Mouse (Mus musculus): Measurements from ENCODE around the gene Rarg. TPM values are rescaled to one million over a fixed set of nuclear protein-coding genes. Genes with fewer than 3 reads are reported as not detected.

Rarg gene
- polyA plus RNA-seq, 1 experiment from 2014 or later = 8.9 TPM

DNA sequence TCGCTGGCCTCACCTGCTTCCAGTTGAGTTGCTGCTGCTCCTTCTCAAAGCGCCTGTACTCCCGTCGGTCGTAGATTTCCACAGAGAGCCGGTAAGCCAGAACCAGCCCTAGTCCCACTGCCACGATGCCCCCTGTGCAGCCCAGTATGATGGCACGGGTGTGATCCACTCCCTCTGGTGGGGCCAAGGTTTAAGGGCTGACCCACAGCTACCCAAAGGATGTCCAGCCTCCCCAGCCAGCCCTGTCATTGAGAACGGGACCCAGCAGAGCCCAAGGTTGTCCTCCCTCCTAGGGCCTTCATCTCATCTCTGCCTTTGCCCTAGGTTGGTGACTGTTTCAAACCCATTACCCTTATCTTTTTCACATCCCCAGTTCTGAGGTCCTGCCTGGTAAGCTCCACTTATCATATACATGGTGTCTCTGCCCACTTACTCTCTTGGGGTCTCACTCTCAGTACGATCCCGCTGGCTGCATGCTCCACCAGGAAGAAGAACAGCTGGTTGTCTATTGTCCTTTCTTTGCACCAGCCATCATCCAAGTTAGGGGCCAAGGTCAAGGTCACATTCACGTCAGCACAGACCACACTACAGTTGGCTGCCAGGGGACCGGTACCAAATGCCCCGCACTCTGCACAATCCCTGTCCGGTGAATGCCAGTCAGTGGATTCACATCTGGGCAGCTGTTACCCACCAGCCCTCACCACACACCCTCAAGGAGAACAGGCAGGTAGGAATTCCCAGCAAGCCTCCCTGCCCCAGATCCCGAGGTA lies 40.7 kb downstream of the Rarg start:
- H3K4me3 ChIP-seq (ENCODE audit: low read length) = no peak overlapping the region
- no peak for ATAC-seq (replicated peaks; ENCODE audit: extremely low read depth, insufficient read depth, low FRiP score)
- no peak overlapping the region for H3K9ac ChIP-seq (ENCODE audit: low read length)
- H3K4me2 ChIP-seq (ENCODE audit: low read depth, low read length) = no peak overlapping the region
- H3K9me3 ChIP-seq (replicated peaks; ENCODE audit: control insufficient read depth, low read length) = no peaks in the 10 kb centered on the region
- H3K4me1 ChIP-seq (ENCODE audit: control insufficient read depth, insufficient read depth, low read length) = no peaks in the 10 kb centered on the region
- no peaks in the 10 kb centered on the region for H3K27me3 ChIP-seq (ENCODE audit: control insufficient read depth, insufficient read depth, low read length)
- H3K27ac ChIP-seq (ENCODE audit: low read length) = no peak overlapping the region
- 76% methylated on average over 16 of the region's 16 CpGs for WGBS
- H3K36me3 ChIP-seq (ENCODE audit: control insufficient read depth, insufficient read depth) = peaks cover 20% of the 10 kb centered on the region

DNA sequence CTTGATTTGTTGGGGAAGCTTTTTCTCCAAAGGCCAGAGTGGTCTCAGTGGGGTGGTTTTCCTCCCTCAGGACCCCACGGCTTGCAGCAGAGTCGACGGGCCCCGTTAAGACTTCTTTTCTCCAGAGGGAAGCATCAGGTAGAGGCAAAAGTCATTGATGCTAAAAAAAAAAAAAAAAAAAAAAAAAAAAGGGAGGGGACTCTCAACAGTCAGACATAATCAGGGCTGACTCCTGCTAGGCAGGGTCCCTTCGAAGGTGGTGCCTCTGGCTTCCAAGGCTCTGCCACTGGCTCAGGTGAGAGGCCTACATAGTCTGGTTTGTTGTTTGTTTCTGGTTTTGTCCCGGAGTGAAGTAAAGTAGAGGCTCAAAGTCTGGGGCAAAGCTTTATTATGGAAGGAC lies 41.7 kb downstream of the Rarg start:
- 79% methylated on average over 6 of the region's 6 CpGs for WGBS
- H3K9me3 ChIP-seq (replicated peaks; ENCODE audit: control insufficient read depth, low read length) = no peaks in the 10 kb centered on the region
- ATAC-seq (replicated peaks; ENCODE audit: extremely low read depth, insufficient read depth, low FRiP score) = no peak
- H3K4me1 ChIP-seq (ENCODE audit: control insufficient read depth, insufficient read depth, low read length) = no peaks in the 10 kb centered on the region
- no peak overlapping the region for H3K4me3 ChIP-seq (ENCODE audit: low read length)
- H3K4me2 ChIP-seq (ENCODE audit: low read depth, low read length) = no peak overlapping the region
- no peak overlapping the region for H3K9ac ChIP-seq (ENCODE audit: low read length)
- peaks cover 21% of the 10 kb centered on the region for H3K36me3 ChIP-seq (ENCODE audit: control insufficient read depth, insufficient read depth)
- H3K27me3 ChIP-seq (ENCODE audit: control insufficient read depth, insufficient read depth, low read length) = no peaks in the 10 kb centered on the region
- H3K27ac ChIP-seq (ENCODE audit: low read length) = no peak overlapping the region

DNA sequence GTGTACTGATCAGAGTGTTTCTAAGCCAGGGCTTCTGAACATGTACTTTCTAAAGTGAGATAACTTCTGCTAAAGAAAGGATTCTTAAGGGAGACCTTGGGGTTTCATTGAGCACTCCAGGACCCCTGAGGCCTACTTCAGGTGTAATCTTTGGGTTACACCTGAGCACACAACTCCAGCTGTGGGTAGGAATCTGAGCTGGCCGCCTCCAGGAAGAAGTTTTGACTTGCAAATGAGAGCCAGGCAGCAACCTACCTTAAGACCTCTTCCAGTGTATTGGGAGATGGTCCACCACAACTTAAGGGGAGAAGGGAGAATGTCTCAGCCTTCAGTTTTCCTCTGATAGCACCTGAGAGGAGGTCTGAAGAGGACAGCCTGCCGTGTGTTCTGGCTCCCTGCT lies 43.2 kb downstream of the Rarg start:
- H3K27ac ChIP-seq (ENCODE audit: low read length) = no peak overlapping the region
- H3K36me3 ChIP-seq (ENCODE audit: control insufficient read depth, insufficient read depth) = peaks cover 34% of the 10 kb centered on the region
- no peaks in the 10 kb centered on the region for H3K4me1 ChIP-seq (ENCODE audit: control insufficient read depth, insufficient read depth, low read length)
- H3K9ac ChIP-seq (ENCODE audit: low read length) = no peak overlapping the region
- no peak for ATAC-seq (replicated peaks; ENCODE audit: extremely low read depth, insufficient read depth, low FRiP score)
- H3K27me3 ChIP-seq (ENCODE audit: control insufficient read depth, insufficient read depth, low read length) = no peaks in the 10 kb centered on the region
- no peaks in the 10 kb centered on the region for H3K9me3 ChIP-seq (replicated peaks; ENCODE audit: control insufficient read depth, low read length)
- H3K4me3 ChIP-seq (ENCODE audit: low read length) = no peak overlapping the region
- H3K4me2 ChIP-seq (ENCODE audit: low read depth, low read length) = no peak overlapping the region
- WGBS = 43% methylated on average over 2 of the region's 2 CpGs

DNA sequence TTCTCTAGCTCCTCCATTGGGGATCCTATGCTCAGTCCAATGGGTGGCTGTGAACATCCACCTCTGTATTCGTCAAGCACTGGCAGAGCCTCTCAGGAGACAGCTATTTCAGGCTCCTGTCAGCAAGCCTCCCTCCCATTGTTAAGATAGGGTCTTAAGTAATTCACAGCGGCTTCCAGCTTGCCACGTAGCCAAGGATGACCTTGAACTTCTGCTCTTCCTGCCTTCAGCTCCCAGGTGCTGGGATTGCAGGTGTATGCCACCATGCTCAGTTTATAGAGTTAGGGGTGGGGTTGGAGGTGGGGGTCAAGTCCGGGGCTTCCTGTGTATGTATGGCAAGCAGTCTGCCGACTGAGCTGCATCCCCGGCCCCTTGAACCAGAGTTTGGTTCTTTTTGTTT lies 45.4 kb downstream of the Rarg start:
- Histone ChIP-seq H3K4me2 (ENCODE audit: low read depth, low read length) (no peak overlapping the region), H3K27ac (ENCODE audit: low read length) (no peak overlapping the region), H3K4me1 (ENCODE audit: control insufficient read depth, insufficient read depth, low read length) (0 out of 2 replicates have a peak, but pooled peaks cover 2% of the 10 kb centered on the region), H3K9ac (ENCODE audit: low read length) (no peak overlapping the region), H3K27me3 (ENCODE audit: control insufficient read depth, insufficient read depth, low read length) (no peaks in the 10 kb centered on the region), H3K4me3 (ENCODE audit: low read length) (no peak overlapping the region), H3K36me3 (ENCODE audit: control insufficient read depth, insufficient read depth) (peaks cover 53% of the 10 kb centered on the region), H3K9me3 (replicated peaks; ENCODE audit: control insufficient read depth, low read length) (no peaks in the 10 kb centered on the region)
- 55% methylated on average over 6 of the region's 6 CpGs for WGBS
- ATAC-seq (replicated peaks; ENCODE audit: extremely low read depth, insufficient read depth, low FRiP score) = no peak

GRCm38 (mm10) chr15:102210816-102211215 lies 46.5 kb downstream of the Rarg start:
- H3K9ac ChIP-seq (ENCODE audit: low read length) = no peak overlapping the region
- H3K27ac ChIP-seq (ENCODE audit: low read length) = no peak overlapping the region
- peaks cover 58% of the 10 kb centered on the region for H3K36me3 ChIP-seq (ENCODE audit: control insufficient read depth, insufficient read depth)
- no peak for ATAC-seq (replicated peaks; ENCODE audit: extremely low read depth, insufficient read depth, low FRiP score)
- H3K4me2 ChIP-seq (ENCODE audit: low read depth, low read length) = no peak overlapping the region
- H3K9me3 ChIP-seq (replicated peaks; ENCODE audit: control insufficient read depth, low read length) = no peaks in the 10 kb centered on the region
- no peak overlapping the region for H3K4me3 ChIP-seq (ENCODE audit: low read length)
- H3K27me3 ChIP-seq (ENCODE audit: control insufficient read depth, insufficient read depth, low read length) = no peaks in the 10 kb centered on the region
- H3K4me1 ChIP-seq (ENCODE audit: control insufficient read depth, insufficient read depth, low read length) = peaks cover 7% of the 10 kb centered on the region
- WGBS = 94% methylated on average over 4 of the region's 4 CpGs

GRCm38 (mm10) chr15:102209114-102209513 lies 48.2 kb downstream of the Rarg start:
- Histone ChIP-seq H3K27ac (ENCODE audit: low read length) (no peak overlapping the region), H3K4me3 (ENCODE audit: low read length) (no peak overlapping the region), H3K9ac (ENCODE audit: low read length) (no peak overlapping the region), H3K9me3 (replicated peaks; ENCODE audit: control insufficient read depth, low read length) (no peaks in the 10 kb centered on the region), H3K4me1 (ENCODE audit: control insufficient read depth, insufficient read depth, low read length) (peaks cover 23% of the 10 kb centered on the region), H3K4me2 (ENCODE audit: low read depth, low read length) (no peak overlapping the region), H3K36me3 (ENCODE audit: control insufficient read depth, insufficient read depth) (peaks cover 55% of the 10 kb centered on the region), H3K27me3 (ENCODE audit: control insufficient read depth, insufficient read depth, low read length) (no peaks in the 10 kb centered on the region)
- no peak for ATAC-seq (replicated peaks; ENCODE audit: extremely low read depth, insufficient read depth, low FRiP score)
- 88% methylated on average over 8 of the region's 8 CpGs for WGBS

GRCm38 (mm10) chr15:102208092-102208561 lies 49.2 kb downstream of the Rarg start:
- ATAC-seq (replicated peaks; ENCODE audit: extremely low read depth, insufficient read depth, low FRiP score) = no peak
- no peak overlapping the region for H3K4me3 ChIP-seq (ENCODE audit: low read length)
- H3K27me3 ChIP-seq (ENCODE audit: control insufficient read depth, insufficient read depth, low read length) = no peaks in the 10 kb centered on the region
- no peak overlapping the region for H3K9ac ChIP-seq (ENCODE audit: low read length)
- peaks cover 49% of the 10 kb centered on the region for H3K36me3 ChIP-seq (ENCODE audit: control insufficient read depth, insufficient read depth)
- no peak overlapping the region for H3K4me2 ChIP-seq (ENCODE audit: low read depth, low read length)
- H3K27ac ChIP-seq (ENCODE audit: low read length) = no peak overlapping the region
- peaks cover 23% of the 10 kb centered on the region for H3K4me1 ChIP-seq (ENCODE audit: control insufficient read depth, insufficient read depth, low read length)
- no peaks in the 10 kb centered on the region for H3K9me3 ChIP-seq (replicated peaks; ENCODE audit: control insufficient read depth, low read length)
- WGBS = 76% methylated on average over 9 of the region's 9 CpGs

DNA sequence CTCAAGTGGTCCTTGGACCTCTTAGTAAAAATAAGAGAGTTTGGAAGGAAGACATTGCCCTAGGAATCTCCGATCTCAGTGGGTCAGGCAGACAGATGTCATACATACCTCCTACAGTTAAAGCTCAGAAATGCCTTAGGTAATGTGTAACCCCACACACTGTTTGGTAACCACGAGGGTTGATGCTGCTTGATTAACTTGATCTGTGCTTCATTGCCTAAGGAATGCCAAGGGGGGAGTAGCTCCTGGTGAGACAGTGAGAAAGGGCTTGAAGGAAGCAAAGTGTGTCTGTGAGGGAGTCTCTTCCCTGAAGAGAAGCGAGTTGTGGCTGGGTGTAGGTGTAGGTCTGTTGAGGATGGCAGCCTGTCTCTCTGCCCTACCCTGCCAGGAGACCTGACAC lies 50.0 kb downstream of the Rarg start:
- Histone ChIP-seq H3K27ac (ENCODE audit: low read length) (no peak overlapping the region), H3K9me3 (replicated peaks; ENCODE audit: control insufficient read depth, low read length) (no peaks in the 10 kb centered on the region), H3K4me1 (ENCODE audit: control insufficient read depth, insufficient read depth, low read length) (peaks cover 27% of the 10 kb centered on the region), H3K36me3 (ENCODE audit: control insufficient read depth, insufficient read depth) (peaks cover 41% of the 10 kb centered on the region), H3K9ac (ENCODE audit: low read length) (no peak overlapping the region), H3K27me3 (ENCODE audit: control insufficient read depth, insufficient read depth, low read length) (no peaks in the 10 kb centered on the region), H3K4me3 (ENCODE audit: low read length) (no peak overlapping the region), H3K4me2 (ENCODE audit: low read depth, low read length) (no peak overlapping the region)
- 81% methylated on average over 3 of the region's 3 CpGs for WGBS
- no peak for ATAC-seq (replicated peaks; ENCODE audit: extremely low read depth, insufficient read depth, low FRiP score)

- H3K27ac ChIP-seq (ENCODE audit: low read length) = no peak overlapping the region
- H3K27me3 ChIP-seq (ENCODE audit: control insufficient read depth, insufficient read depth, low read length) = no peaks in the 10 kb centered on the region
- 33% methylated on average over 8 of the region's 8 CpGs for WGBS
- ATAC-seq (replicated peaks; ENCODE audit: extremely low read depth, insufficient read depth, low FRiP score) = no peak
- peak overlapping the region; percentile 77 for H3K4me2 ChIP-seq (ENCODE audit: low read depth, low read length)
- peak overlapping the region; percentile 94; the same call in 1 of the 2 replicates for H3K9ac ChIP-seq (ENCODE audit: low read length)
- peak overlapping the region; percentile 78 for H3K4me3 ChIP-seq (ENCODE audit: low read length)
- peaks cover 41% of the 10 kb centered on the region for H3K36me3 ChIP-seq (ENCODE audit: control insufficient read depth, insufficient read depth)
- H3K4me1 ChIP-seq (ENCODE audit: control insufficient read depth, insufficient read depth, low read length) = peaks cover 30% of the 10 kb centered on the region
- H3K9me3 ChIP-seq (replicated peaks; ENCODE audit: control insufficient read depth, low read length) = no peaks in the 10 kb centered on the region
Measured at GRCm38 (mm10) chr15:102205779-102206178, 51.5 kb downstream of the Rarg start.
